Mouse (Mus musculus) left cerebral cortex, postnatal 25 days (tissue): ENCODE data around the gene Olfr457. TPM values are rescaled to one million over a fixed set of nuclear protein-coding genes. Genes with fewer than 3 reads are reported as not detected.
"Not testable (repeated sequence)": the region's sequence is repeated elsewhere in the genome, so short reads cannot be mapped to it uniquely, and the experiment has no call there.

Source experiments
- DNase-seq, 2 experiments: peaks; one replicate each; pipeline ENCODE4 v3.0.0; 2022; ENCODE audit warnings: low spot score in 2 of 2, mixed read lengths in 1 of 2
- intact Hi-C: fragments of 180-260 bp; cut with DNase I; formaldehyde crosslinking; loops from one replicate; pipeline ENCODE4 v1.15.1; 2025
- total RNA-seq, 2 experiments: library from RNA; stranded (reverse); gene quantifications; 2 replicates each; pipeline ENCODE4 v1.2.3; 2021

Olfr457 gene
- total RNA-seq = not detected

GRCm38 (mm10) chr6:42476235-42476634 is at the start of gene Olfr457:
Olfr457 (minus strand) TSS chr6:42476335.
- intact Hi-C loops = no loop called here
- no peak for DNase-seq

GRCm38 (mm10) chr6:42513461-42513860 is 37.3 kb upstream of the Olfr457 start:
- intact Hi-C loops = no loop called here
- no peak for DNase-seq

- no peak for DNase-seq
- intact Hi-C loops = no loop called here
Observed at GRCm38 (mm10) chr6:42509311-42509710, 33.2 kb upstream of the Olfr457 start.

GRCm38 (mm10) chr6:42503478-42503877 is 27.3 kb upstream of the Olfr457 start:
- intact Hi-C loops = no loop called here
- no peak for DNase-seq

- intact Hi-C loops = no loop called here
- DNase-seq = no peak
Observed at GRCm38 (mm10) chr6:42489731-42490130, 13.6 kb upstream of the Olfr457 start.

- intact Hi-C loops = no loop called here
Observed at GRCm38 (mm10) chr6:42487114-42487513, 11.0 kb upstream of the Olfr457 start, which contains the start of gene Olfr456. Olfr456 (minus strand) TSS chr6:42487214.

GRCm38 (mm10) chr6:42484633-42485032 is 8.5 kb upstream of the Olfr457 start:
- no peak for DNase-seq
- intact Hi-C loops = no loop called here

More at GRCm38 (mm10) chr6:42487114-42487513, 11.0 kb upstream of the Olfr457 start, which contains the start of gene Olfr456:
- no peak for DNase-seq

GRCm38 (mm10) chr6:42471298-42471697 is 4.8 kb downstream of the Olfr457 start:
- DNase-seq, intact Hi-C loops: not testable (repeated sequence)

- DNase-seq = no peak
- intact Hi-C loops = no loop called here
Observed at GRCm38 (mm10) chr6:42470542-42470941, 5.6 kb downstream of the Olfr457 start.

GRCm38 (mm10) chr6:42465096-42465495 is 11.0 kb downstream of the Olfr457 start, which contains the start of gene Olfr458:
Olfr458 (minus strand) TSS chr6:42465196.
- intact Hi-C loops = no loop called here

GRCm38 (mm10) chr6:42447381-42447780 is 28.8 kb downstream of the Olfr457 start:
- intact Hi-C loops = no loop called here
- no peak for DNase-seq

More at GRCm38 (mm10) chr6:42465096-42465495, 11.0 kb downstream of the Olfr457 start, which contains the start of gene Olfr458:
- DNase-seq = no peak

- DNase-seq = no peak
- intact Hi-C loops = no loop called here
Observed at GRCm38 (mm10) chr6:42444491-42444890, 31.6 kb downstream of the Olfr457 start.

- no peak for DNase-seq
- intact Hi-C loops = no loop called here
Observed at GRCm38 (mm10) chr6:42441395-42441794, 34.7 kb downstream of the Olfr457 start.

GRCm38 (mm10) chr6:42435490-42435889 is 40.6 kb downstream of the Olfr457 start:
- no peak for DNase-seq
- intact Hi-C loops = no loop called here

- DNase-seq = no peak
- intact Hi-C loops = no loop called here
Observed at GRCm38 (mm10) chr6:42434446-42434845, 41.7 kb downstream of the Olfr457 start, which contains the start of gene Tas2r126. Tas2r126 (plus strand) TSS chr6:42434535.

- no peak for DNase-seq
- intact Hi-C loops = no loop called here
Observed at GRCm38 (mm10) chr6:42433554-42433953, 42.6 kb downstream of the Olfr457 start.

- peak in 1 of 2 experiments; percentile 67 for DNase-seq
- intact Hi-C loops = no loop called here
Observed at GRCm38 (mm10) chr6:42426337-42426736, 49.8 kb downstream of the Olfr457 start.

GRCm38 (mm10) chr6:42424472-42424871 is 51.7 kb downstream of the Olfr457 start:
- DNase-seq = no peak
- intact Hi-C loops = no loop called here

GRCm38 (mm10) chr6:42421439-42421838 is 54.7 kb downstream of the Olfr457 start:
- intact Hi-C loops = no loop called here

GRCm38 (mm10) chr6:42419443-42419842 is 56.7 kb downstream of the Olfr457 start:
- intact Hi-C loops = no loop called here
- peak in 1 of 2 experiments; percentile 47 for DNase-seq

More at GRCm38 (mm10) chr6:42421439-42421838, 54.7 kb downstream of the Olfr457 start:
- DNase-seq = no peak
